9 mouse cellular contexts compared by ENCODE assay signal in the genomic region with DNA sequence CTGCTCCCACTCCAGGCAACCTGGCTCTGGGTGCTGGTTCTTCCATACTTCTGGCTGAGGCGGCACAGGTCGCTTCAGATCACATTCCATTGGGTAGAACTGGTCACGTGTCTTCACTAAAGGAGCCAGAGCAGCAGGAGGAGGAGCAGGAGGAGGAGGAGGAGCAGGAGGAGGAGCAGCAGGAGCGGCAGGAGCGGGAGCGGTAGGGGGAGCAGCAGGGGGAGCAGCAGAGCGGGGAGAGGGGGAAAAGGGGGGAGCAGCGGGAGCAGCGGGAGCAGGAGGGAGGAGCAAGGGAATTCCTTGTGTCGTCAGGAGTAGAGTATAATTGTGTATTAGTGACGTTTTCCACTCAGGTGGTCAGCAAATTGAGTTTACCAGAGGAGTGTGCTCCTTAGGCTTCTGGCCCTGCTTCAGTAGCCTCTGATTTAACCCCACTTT. TPM values are rescaled to one million over a fixed set of nuclear protein-coding genes. Genes with fewer than 3 reads are reported as not detected.
DNase-seq lines count a peak whose midpoint lies in the region; ATAC-seq and TF ChIP-seq lines count a peak whose summit lies in the region.
"Had no signal": no experiment of that assay in that cellular context is flagged by ENCODE, and none has a peak within 500 bp of the region (broad histone marks: within the 10 kb centered on the region; RNA-seq: fewer than 3 reads in every experiment).

No protein-coding gene starts in this region.

- DNase-seq in left cerebral cortex, postnatal 4 days: peak; percentile 24
- no peak for DNase-seq in left cerebral cortex, adult 18-20 months (ENCODE audit: low spot score in 2 of 2)
- DNase-seq in embryo, embryonic 11.5 days (ENCODE audit: low read depth, low spot score): peak; percentile 27
- peak; percentile 50 for DNase-seq in kidney, postnatal 14 days
- DNase-seq in lung, postnatal 4 days: peak; percentile 49 to 70
- DNase-seq in thymus, adult 2 months: no peak

- no peak for TF ChIP-seq CTCF in testis, adult 2 months (IDR thresholded peaks at IDR 0.05; ENCODE audit: control insufficient read depth, insufficient read depth, insufficient replicate concordance, low read depth, low read length)
- no peak for TF ChIP-seq CTCF in thymus, adult 2 months (IDR thresholded peaks at IDR 0.05; ENCODE audit: borderline replicate concordance, control insufficient read depth, extremely low read depth, insufficient read depth, low read length, poor library complexity)

- H3K4me3 ChIP-seq in heart, embryonic 16.5 days (ENCODE audit: low read length): peak overlapping the region; percentile 31
- peak overlapping the region; percentile 75 for H3K4me3 ChIP-seq in testis, adult 2 months (ENCODE audit: control insufficient read depth, low read depth, low read length)
- H3K4me3 ChIP-seq in thymus, adult 2 months (ENCODE audit: control insufficient read depth, insufficient read depth, low read length): no peak overlapping the region

- peak overlapping the region; percentile 59 for H3K4me2 ChIP-seq in heart, embryonic 16.5 days (ENCODE audit: low read depth, low read length)

- 4% methylated on average over 11 of the region's 11 CpGs for WGBS in heart, embryonic 16.5 days
- WGBS in thymus, adult 2 months: 6% methylated on average over 11 of the region's 11 CpGs

- H3K27me3 ChIP-seq in heart, embryonic 16.5 days (ENCODE audit: control insufficient read depth, insufficient read depth, low read length): no peaks in the 10 kb centered on the region
- H3K27me3 ChIP-seq in testis, adult 2 months (ENCODE audit: control insufficient read depth, insufficient read depth, low read length): no peaks in the 10 kb centered on the region
- no peaks in the 10 kb centered on the region for H3K27me3 ChIP-seq in thymus, adult 2 months (ENCODE audit: control insufficient read depth, insufficient read depth, low read length)

- no peaks in the 10 kb centered on the region for H3K36me3 ChIP-seq in heart, embryonic 16.5 days (ENCODE audit: control insufficient read depth, insufficient read depth)
- no peaks in the 10 kb centered on the region for H3K36me3 ChIP-seq in testis, adult 2 months (ENCODE audit: control insufficient read depth, insufficient read depth, low read length)
- no peaks in the 10 kb centered on the region for H3K36me3 ChIP-seq in thymus, adult 2 months (ENCODE audit: control insufficient read depth, insufficient read depth, low read length)

- H3K9me3 ChIP-seq in heart, embryonic 16.5 days (replicated peaks; ENCODE audit: control insufficient read depth, low read length): no peaks in the 10 kb centered on the region

- peaks cover 5% of the 10 kb centered on the region; the same call in 1 of the 2 replicates for H3K4me1 ChIP-seq in heart, embryonic 16.5 days (ENCODE audit: control insufficient read depth, insufficient read depth, low read length)
- peaks cover 9% of the 10 kb centered on the region for H3K4me1 ChIP-seq in testis, adult 2 months (ENCODE audit: control insufficient read depth, insufficient read depth, low read length)
- no peaks in the 10 kb centered on the region for H3K4me1 ChIP-seq in thymus, adult 2 months (replicated peaks; ENCODE audit: control insufficient read depth, insufficient read depth, low read length)

- peak overlapping the region; percentile 38; the same call in 1 of the 2 replicates for H3K9ac ChIP-seq in heart, embryonic 16.5 days (ENCODE audit: low read length)

- intact Hi-C loops in left cerebral cortex, postnatal 4 days (cut with DNase I): loop anchor here (10.0 kb wide), 1 partner anchor 399 kb away; no protein-coding TSS in a partner anchor

- no peak; the same call in 1 of the 2 replicates for TF ChIP-seq POLR2A in testis, adult 2 months (IDR thresholded peaks at IDR 0.05; ENCODE audit: control insufficient read depth, low read depth, low read length)
- no peak for TF ChIP-seq POLR2A in thymus, adult 2 months (IDR thresholded peaks at IDR 0.05; ENCODE audit: control insufficient read depth, extremely low read depth, insufficient read depth, low read length, poor library complexity)

- peak; percentile 72 for ATAC-seq in heart, embryonic 16.5 days (replicated peaks; ENCODE audit: extremely low read depth, insufficient read depth, low FRiP score)

- H3K27ac ChIP-seq in heart, embryonic 16.5 days (ENCODE audit: low read length): no peak overlapping the region
- no peak overlapping the region for H3K27ac ChIP-seq in testis, adult 2 months (ENCODE audit: control insufficient read depth, insufficient read depth, low read depth, low read length)
- H3K27ac ChIP-seq in thymus, adult 2 months (ENCODE audit: control insufficient read depth, insufficient read depth, low read length): no peak overlapping the region
- H3K27ac ChIP-seq: macrophage had no signal

RNA-seq across cellular contexts. Expression of gene 1700001L19Rik, which starts 8.5 kb away (rescaled TPM):
- total RNA-seq in left cerebral cortex, postnatal 4 days (2021): 10 to 100 TPM; 20.5 to 24.7 TPM
- total RNA-seq in left cerebral cortex, adult 18-20 months (2021): 10 to 100 TPM; 21.4 to 23.0 TPM
- 0.26 and 0.70 TPM in 2 replicates for polyA plus RNA-seq in heart, embryonic 16.5 days (2015; fragmentation: Nextera tagmentation; extraction: Ambion mirVana)
- polyA plus RNA-seq in testis, adult 2 months (2012; rRNA removed): 89.7 and 97.9 TPM in 2 replicates
- polyA plus RNA-seq in thymus, adult 2 months (2012; rRNA removed): 0.05 and 0.11 TPM in 2 replicates
- polyA plus RNA-seq: macrophage had no signal

RNA-seq across cellular contexts. Expression of gene Fastkd3, which starts 23.7 kb away (rescaled TPM):
- 10 to 100 TPM; 13.3 to 13.5 TPM for total RNA-seq in left cerebral cortex, postnatal 4 days (2021)
- total RNA-seq in left cerebral cortex, adult 18-20 months (2021): 10 to 100 TPM; 14.8 to 17.4 TPM
- 18.8 and 21.8 TPM in 2 replicates for polyA plus RNA-seq in heart, embryonic 16.5 days (2015; fragmentation: Nextera tagmentation; extraction: Ambion mirVana)
- 14.4 and 15.8 TPM in 2 replicates for polyA plus RNA-seq in testis, adult 2 months (2012; rRNA removed)
- polyA plus RNA-seq in thymus, adult 2 months (2012; rRNA removed): 26.7 and 31.5 TPM in 2 replicates

RNA-seq across cellular contexts. Expression of gene Mtrr, which starts 23.8 kb away (rescaled TPM):
- 10 to 100 TPM; 11.7 to 12.4 TPM for total RNA-seq in left cerebral cortex, postnatal 4 days (2021)
- total RNA-seq in left cerebral cortex, adult 18-20 months (2021): 10 to 100 TPM; 17.7 to 19.7 TPM
- polyA plus RNA-seq in heart, embryonic 16.5 days (2015; fragmentation: Nextera tagmentation; extraction: Ambion mirVana): 20.3 and 21.1 TPM in 2 replicates
- polyA plus RNA-seq in testis, adult 2 months (2012; rRNA removed): 9.0 TPM in 2 replicates
- polyA plus RNA-seq in thymus, adult 2 months (2012; rRNA removed): 13.0 and 15.3 TPM in 2 replicates

Comparison
In these comparisons a context has a peak if more than half of its experiments do, and no peak if none do; other contexts are left out.
1. DNase-seq: peak in left cerebral cortex, postnatal 4 days (single experiment), embryo, embryonic 11.5 days (single experiment), kidney, postnatal 14 days (single experiment) and lung, postnatal 4 days (2 of 2); none in left cerebral cortex, adult 18-20 months (0 of 2) and thymus, adult 2 months (single experiment).
2. RNA of gene 1700001L19Rik, which starts 8.5 kb away (polyA plus RNA-seq): 89.7 to 97.9 TPM in testis, adult 2 months; 0.26 to 0.70 TPM in heart, embryonic 16.5 days and 0.05 to 0.11 TPM in thymus, adult 2 months; every median in the first group is over 10 times any median in the second.